8 mouse cellular contexts compared by ENCODE assay signal in the genomic region with DNA sequence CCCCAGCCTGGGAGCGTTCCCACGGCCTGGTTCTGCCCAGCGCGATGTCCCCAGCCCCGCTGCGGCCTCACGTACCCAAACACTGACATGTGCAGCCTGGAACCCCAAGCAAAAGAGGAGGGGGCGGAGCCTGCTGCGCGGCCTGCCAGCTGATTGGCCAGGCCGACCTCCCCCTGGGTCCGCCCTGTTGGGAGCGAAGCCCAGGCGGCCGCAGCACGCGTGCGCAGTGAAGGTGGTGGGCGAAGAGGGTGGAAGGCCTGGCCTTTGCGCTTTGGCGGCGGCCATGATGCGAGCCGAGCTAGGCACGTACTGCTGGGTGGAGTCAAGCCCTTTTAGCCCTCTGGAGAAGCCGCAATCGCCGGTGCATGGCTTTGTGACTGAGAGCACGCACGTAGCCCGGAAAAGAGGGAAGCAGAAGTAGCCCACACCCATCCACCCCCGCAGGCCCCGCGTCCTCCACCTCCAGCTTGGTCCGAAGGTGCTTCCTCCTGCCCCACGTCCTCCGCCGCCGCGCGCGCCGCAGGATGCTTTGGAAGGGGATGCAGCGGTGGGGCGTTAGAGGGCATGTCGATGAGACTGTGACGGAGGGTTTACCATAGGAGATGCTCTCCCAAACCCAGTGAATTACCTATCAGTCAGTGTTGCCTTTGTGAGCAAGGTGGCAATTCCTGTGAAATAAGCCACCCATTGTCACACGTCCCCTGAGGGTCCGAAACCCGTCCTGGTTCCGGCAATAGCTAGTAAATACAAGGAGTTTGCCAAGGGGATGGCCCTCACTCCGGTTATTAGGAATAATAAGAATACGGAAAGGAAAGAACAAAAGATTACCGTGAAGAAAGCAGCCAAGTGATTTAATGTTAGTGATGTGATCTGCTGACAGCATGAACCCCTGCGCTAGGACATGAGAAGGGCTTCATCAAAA. TPM values are rescaled to one million over a fixed set of nuclear protein-coding genes. Genes with fewer than 3 reads are reported as not detected.
DNase-seq lines count a peak whose midpoint lies in the region; ATAC-seq and TF ChIP-seq lines count a peak whose summit lies in the region.

No protein-coding gene starts in this region.

- H3K4me2 ChIP-seq in heart, embryonic 12.5 days: peak overlapping the region; percentile 82
- peak overlapping the region; percentile 90 for H3K4me2 ChIP-seq in kidney, postnatal 0 days (ENCODE audit: low read length)
- peak overlapping the region; percentile 89 for H3K4me2 ChIP-seq in liver, embryonic 11.5 days
- peak overlapping the region; percentile 70 for H3K4me2 ChIP-seq in stomach, embryonic 14.5 days (replicated peaks; ENCODE audit: low read depth, low read length)

- H3K9ac ChIP-seq in heart, embryonic 12.5 days: peak overlapping the region; percentile 82
- peak overlapping the region; percentile 70 for H3K9ac ChIP-seq in kidney, postnatal 0 days (ENCODE audit: low read depth, low read length)
- peak overlapping the region; percentile 83 for H3K9ac ChIP-seq in liver, embryonic 11.5 days (ENCODE audit: low read depth, low read length)
- H3K9ac ChIP-seq in stomach, embryonic 14.5 days (replicated peaks; ENCODE audit: low read depth, low read length): peak overlapping the region; percentile 55

- peak overlapping the region; percentile 76 for H3ac ChIP-seq in C2C12 (ENCODE audit: control insufficient read depth, insufficient read length, low read depth)

- peak overlapping the region; percentile 34 for H3K4me3 ChIP-seq in C2C12 (ENCODE audit: insufficient read depth, poor library complexity, severe bottlenecking)
- peak overlapping the region; percentile 71 for H3K4me3 ChIP-seq in erythroblast, embryonic 14.5 days (replicated peaks)
- H3K4me3 ChIP-seq in heart, embryonic 12.5 days: peak overlapping the region; percentile 56
- H3K4me3 ChIP-seq in kidney, postnatal 0 days (replicated peaks; ENCODE audit: low read depth, low read length): peak overlapping the region; percentile 58
- H3K4me3 ChIP-seq in liver, embryonic 11.5 days (ENCODE audit: low read depth, low read length): peak overlapping the region; percentile 49
- peak overlapping the region; percentile 46 for H3K4me3 ChIP-seq in stomach, embryonic 14.5 days (ENCODE audit: low read depth, low read length)

- DNase-seq in brain, embryonic 14.5 days (ENCODE audit: low read depth): peak; percentile 99
- peak; percentile 98 for DNase-seq in kidney, postnatal 0 days (ENCODE audit: low spot score)
- DNase-seq in liver, embryonic 11.5 days (ENCODE audit: low spot score): peak; percentile 97
- DNase-seq in naive thymus-derived CD4-positive, alpha-beta T cell, adult 2 months (ENCODE audit: low read depth): peak; percentile 97

- H3K27me3 ChIP-seq in C2C12 (ENCODE audit: control insufficient read depth, insufficient read depth, insufficient read length): no peaks in the 10 kb centered on the region
- peaks cover 2% of the 10 kb centered on the region; the same call in 1 of the 2 replicates for H3K27me3 ChIP-seq in erythroblast, embryonic 14.5 days (ENCODE audit: control insufficient read depth)
- H3K27me3 ChIP-seq in heart, embryonic 12.5 days (replicated peaks): no peaks in the 10 kb centered on the region
- H3K27me3 ChIP-seq in kidney, postnatal 0 days (ENCODE audit: insufficient read depth, low read length): no peaks in the 10 kb centered on the region
- no peaks in the 10 kb centered on the region for H3K27me3 ChIP-seq in liver, embryonic 11.5 days (replicated peaks; ENCODE audit: control insufficient read depth, insufficient read depth, low read length)
- H3K27me3 ChIP-seq in stomach, embryonic 14.5 days (ENCODE audit: control insufficient read depth, insufficient read depth, low read length): no peaks in the 10 kb centered on the region

- peaks cover 25% of the 10 kb centered on the region for H3K36me3 ChIP-seq in C2C12 (ENCODE audit: control insufficient read depth, insufficient read depth)
- peaks cover 32% of the 10 kb centered on the region for H3K36me3 ChIP-seq in erythroblast, embryonic 14.5 days (ENCODE audit: control insufficient read depth)
- peaks cover 19% of the 10 kb centered on the region for H3K36me3 ChIP-seq in heart, embryonic 12.5 days
- H3K36me3 ChIP-seq in kidney, postnatal 0 days (ENCODE audit: insufficient read depth, low read length): 0 out of 2 replicates have a peak, but pooled peaks cover 5% of the 10 kb centered on the region
- peaks cover 14% of the 10 kb centered on the region; the same call in 1 of the 2 replicates for H3K36me3 ChIP-seq in liver, embryonic 11.5 days (ENCODE audit: control insufficient read depth, insufficient read depth, low read length)
- peaks cover 7% of the 10 kb centered on the region; the same call in 1 of the 2 replicates for H3K36me3 ChIP-seq in stomach, embryonic 14.5 days (ENCODE audit: control insufficient read depth, insufficient read depth, low read length)

- H3K9me3 ChIP-seq in erythroblast, embryonic 14.5 days (ENCODE audit: control insufficient read depth, low read length): no peaks in the 10 kb centered on the region
- no peaks in the 10 kb centered on the region for H3K9me3 ChIP-seq in heart, embryonic 12.5 days (replicated peaks)
- no peaks in the 10 kb centered on the region for H3K9me3 ChIP-seq in kidney, postnatal 0 days (replicated peaks; ENCODE audit: low read length)
- no peaks in the 10 kb centered on the region for H3K9me3 ChIP-seq in liver, embryonic 11.5 days (ENCODE audit: control insufficient read depth, low read length)
- H3K9me3 ChIP-seq in stomach, embryonic 14.5 days (ENCODE audit: control insufficient read depth, low read depth, low read length): no peaks in the 10 kb centered on the region

- no peaks in the 10 kb centered on the region for H3K79me3 ChIP-seq in C2C12 (ENCODE audit: low read depth)

- WGBS in heart, embryonic 12.5 days: 6% methylated on average over 55 of the region's 55 CpGs
- 5% methylated on average over 48 of the region's 55 CpGs for WGBS in kidney, postnatal 0 days
- 7% methylated on average over 54 of the region's 55 CpGs for WGBS in liver, embryonic 11.5 days
- WGBS in stomach, embryonic 14.5 days: 6% methylated on average over 55 of the region's 55 CpGs

- no peaks in the 10 kb centered on the region for H3K79me2 ChIP-seq in C2C12 (ENCODE audit: control insufficient read depth, insufficient read depth)

- TF ChIP-seq POLR2A in brain, embryonic 14.5 days (IDR thresholded peaks at IDR 0.05; ENCODE audit: borderline replicate concordance, extremely low read depth, insufficient read depth, insufficient read length, poor library complexity, severe bottlenecking): peak; percentile 66; the same call in 1 of the 2 replicates

- ATAC-seq in heart, embryonic 12.5 days (ENCODE audit: insufficient number of reproducible peaks, low FRiP score): peak; percentile 99
- ATAC-seq in kidney, postnatal 0 days (replicated peaks; ENCODE audit: low FRiP score, low read depth): peak; percentile 99
- ATAC-seq in liver, embryonic 11.5 days (replicated peaks; ENCODE audit: low FRiP score): peak; percentile 98
- peak; percentile 99 for ATAC-seq in stomach, embryonic 14.5 days (ENCODE audit: insufficient number of reproducible peaks, insufficient read depth, low FRiP score, low read depth)

- peaks cover 23% of the 10 kb centered on the region for H3K4me1 ChIP-seq in erythroblast, embryonic 14.5 days (ENCODE audit: control insufficient read depth)
- peaks cover 10% of the 10 kb centered on the region for H3K4me1 ChIP-seq in heart, embryonic 12.5 days (replicated peaks)
- 0 out of 2 replicates have a peak, but pooled peaks cover 3% of the 10 kb centered on the region for H3K4me1 ChIP-seq in kidney, postnatal 0 days (replicated peaks; ENCODE audit: insufficient read depth, low read length)
- peaks cover 2% of the 10 kb centered on the region for H3K4me1 ChIP-seq in liver, embryonic 11.5 days (replicated peaks; ENCODE audit: control insufficient read depth, insufficient read depth, low read length)
- peaks cover 4% of the 10 kb centered on the region; the same call in 1 of the 2 replicates for H3K4me1 ChIP-seq in stomach, embryonic 14.5 days (ENCODE audit: control insufficient read depth, insufficient read depth, low read length)

- peak overlapping the region; percentile 99 for H3K27ac ChIP-seq in heart, embryonic 12.5 days (ENCODE audit: poor library complexity, severe bottlenecking)
- H3K27ac ChIP-seq in kidney, postnatal 0 days: peak overlapping the region; percentile 93
- peak overlapping the region; percentile 77 for H3K27ac ChIP-seq in liver, embryonic 11.5 days (ENCODE audit: low read depth, low read length)
- peak overlapping the region; percentile 95 for H3K27ac ChIP-seq in stomach, embryonic 14.5 days (ENCODE audit: low read length)

- no peak for TF ChIP-seq CTCF in C2C12 (IDR thresholded peaks at IDR 0.05; ENCODE audit: control insufficient read depth, insufficient read depth, insufficient read length)
- TF ChIP-seq CTCF in brain, embryonic 14.5 days (IDR thresholded peaks at IDR 0.05; ENCODE audit: borderline replicate concordance, extremely low read depth, insufficient read depth, insufficient read length): no peak
- no peak for TF ChIP-seq CTCF in kidney, postnatal 0 days (IDR thresholded peaks at IDR 0.05; ENCODE audit: low read depth)

RNA-seq across cellular contexts. Expression of a gene that starts 0.9 kb away (rescaled TPM):
- polyA plus RNA-seq in C2C12 (2012; fragmentation: generic; extraction: Trizol): 0.04 TPM
- polyA plus RNA-seq in brain, embryonic 14.5 days (2012; rRNA removed): 0.16 and 0.29 TPM in 2 replicates
- polyA plus RNA-seq in erythroblast, embryonic 14.5 days (2012): not detected in 2 replicates
- polyA plus RNA-seq in heart, embryonic 12.5 days (2016; fragmentation: Nextera tagmentation; extraction: Ambion mirVana): 0.85 and 1.0 TPM in 2 replicates
- 0.45 and 0.66 TPM in 2 replicates for polyA plus RNA-seq in kidney, postnatal 0 days (2015; fragmentation: Nextera tagmentation; extraction: Ambion mirVana)
- polyA plus RNA-seq in liver, embryonic 11.5 days (2014; fragmentation: Nextera tagmentation; extraction: Ambion mirVana): 0.29 and 0.40 TPM in 2 replicates
- polyA plus RNA-seq in stomach, embryonic 14.5 days (2014; fragmentation: Nextera tagmentation; extraction: Ambion mirVana): 0.67 and 0.71 TPM in 2 replicates

RNA-seq across cellular contexts. Expression of a gene that starts 5.5 kb away (rescaled TPM):
- 2.8 TPM for polyA plus RNA-seq in C2C12 (2012; fragmentation: generic; extraction: Trizol)
- polyA plus RNA-seq in brain, embryonic 14.5 days (2012; rRNA removed): 18.3 and 19.8 TPM in 2 replicates
- polyA plus RNA-seq in erythroblast, embryonic 14.5 days (2012): 0.30 and 0.45 TPM in 2 replicates
- 13.4 and 15.9 TPM in 2 replicates for polyA plus RNA-seq in heart, embryonic 12.5 days (2016; fragmentation: Nextera tagmentation; extraction: Ambion mirVana)
- 15.9 and 17.4 TPM in 2 replicates for polyA plus RNA-seq in kidney, postnatal 0 days (2015; fragmentation: Nextera tagmentation; extraction: Ambion mirVana)
- polyA plus RNA-seq in liver, embryonic 11.5 days (2014; fragmentation: Nextera tagmentation; extraction: Ambion mirVana): 17.6 and 19.9 TPM in 2 replicates
- 24.2 and 26.2 TPM in 2 replicates for polyA plus RNA-seq in stomach, embryonic 14.5 days (2014; fragmentation: Nextera tagmentation; extraction: Ambion mirVana)

RNA-seq across cellular contexts. Expression of a gene that starts 24.7 kb away (rescaled TPM):
- 19.1 TPM for polyA plus RNA-seq in C2C12 (2012; fragmentation: generic; extraction: Trizol)
- polyA plus RNA-seq in brain, embryonic 14.5 days (2012; rRNA removed): 36.9 and 38.3 TPM in 2 replicates
- 0.07 and 0.20 TPM in 2 replicates for polyA plus RNA-seq in erythroblast, embryonic 14.5 days (2012)
- polyA plus RNA-seq in heart, embryonic 12.5 days (2016; fragmentation: Nextera tagmentation; extraction: Ambion mirVana): 52.4 and 63.7 TPM in 2 replicates
- 80.5 and 84.2 TPM in 2 replicates for polyA plus RNA-seq in kidney, postnatal 0 days (2015; fragmentation: Nextera tagmentation; extraction: Ambion mirVana)
- polyA plus RNA-seq in liver, embryonic 11.5 days (2014; fragmentation: Nextera tagmentation; extraction: Ambion mirVana): 67.1 and 71.1 TPM in 2 replicates
- polyA plus RNA-seq in stomach, embryonic 14.5 days (2014; fragmentation: Nextera tagmentation; extraction: Ambion mirVana): 85.6 and 87.2 TPM in 2 replicates

RNA-seq across cellular contexts. Expression of a gene that starts 25.0 kb away (rescaled TPM):
- 0.08 TPM for polyA plus RNA-seq in C2C12 (2012; fragmentation: generic; extraction: Trizol)
- polyA plus RNA-seq in brain, embryonic 14.5 days (2012; rRNA removed): 3.9 and 4.3 TPM in 2 replicates
- polyA plus RNA-seq in erythroblast, embryonic 14.5 days (2012): 0.03 TPM in 1 of 2 replicates, not detected in the other
- 2.5 and 3.2 TPM in 2 replicates for polyA plus RNA-seq in heart, embryonic 12.5 days (2016; fragmentation: Nextera tagmentation; extraction: Ambion mirVana)
- polyA plus RNA-seq in kidney, postnatal 0 days (2015; fragmentation: Nextera tagmentation; extraction: Ambion mirVana): 3.3 and 3.4 TPM in 2 replicates
- polyA plus RNA-seq in liver, embryonic 11.5 days (2014; fragmentation: Nextera tagmentation; extraction: Ambion mirVana): 2.0 and 2.2 TPM in 2 replicates
- 4.6 and 5.7 TPM in 2 replicates for polyA plus RNA-seq in stomach, embryonic 14.5 days (2014; fragmentation: Nextera tagmentation; extraction: Ambion mirVana)

Comparison
In these comparisons a context has a peak if more than half of its experiments do, and no peak if none do; other contexts are left out.
1. Peak in every context shown above with its lines: DNase-seq, ATAC-seq, H3K4me3 ChIP-seq and H3K27ac ChIP-seq.
2. RNA of a gene that starts 24.7 kb away (polyA plus RNA-seq): 85.6 to 87.2 TPM in stomach, embryonic 14.5 days, 80.5 to 84.2 TPM in kidney, postnatal 0 days, 67.1 to 71.1 TPM in liver, embryonic 11.5 days, 52.4 to 63.7 TPM in heart, embryonic 12.5 days, 36.9 to 38.3 TPM in brain, embryonic 14.5 days and 19.1 TPM in C2C12 (single experiment); 0.07 to 0.20 TPM in erythroblast, embryonic 14.5 days; every median in the first group is over 10 times any median in the second.